In genomic region chr12:8703988-8704387, GRCm38 (mm10) we compare ENCODE assay signal across 14 mouse cellular contexts.
"Had no signal": no experiment of that assay in that cellular context is flagged by ENCODE, and none has a peak within 500 bp of the region (broad histone marks: within the 10 kb centered on the region; RNA-seq: fewer than 3 reads in every experiment).

No protein-coding gene starts in this region.

- H3K9me3 ChIP-seq: megakaryocyte, embryonic 14.5 days; midbrain, embryonic 13.5 days; midbrain, embryonic 15.5 days; neural tube, embryonic 12.5 days; stomach, embryonic 15.5 days had no signal

- DNase-seq: lung, adult 18-20 months; lung, embryonic 14.5 days; lung, postnatal 10 days; lung, postnatal 4 days; right cerebral cortex, postnatal 14 days; thymus, adult 2 months; thymus, postnatal 25 days; thymus, postnatal 4 days had no signal

- H3K4me3 ChIP-seq: megakaryocyte, embryonic 14.5 days; midbrain, embryonic 13.5 days; midbrain, embryonic 15.5 days; neural tube, embryonic 12.5 days; stomach, embryonic 15.5 days had no signal

- H3K9ac ChIP-seq: lung, embryonic 14.5 days; midbrain, embryonic 13.5 days; midbrain, embryonic 15.5 days; neural tube, embryonic 12.5 days; stomach, embryonic 15.5 days had no signal

- H3K27ac ChIP-seq: midbrain, embryonic 13.5 days; midbrain, embryonic 15.5 days; neural tube, embryonic 12.5 days; stomach, embryonic 15.5 days; stomach, postnatal 0 days had no signal

- H3K27me3 ChIP-seq: megakaryocyte, embryonic 14.5 days; midbrain, embryonic 13.5 days; midbrain, embryonic 15.5 days; neural tube, embryonic 12.5 days; stomach, embryonic 15.5 days had no signal

- H3K4me1 ChIP-seq: midbrain, embryonic 13.5 days; midbrain, embryonic 15.5 days; neural tube, embryonic 12.5 days; stomach, embryonic 15.5 days had no signal
